Mouse (Mus musculus): ENCODE data around the gene Ankrd65. TPM values are rescaled to one million over a fixed set of nuclear protein-coding genes. Genes with fewer than 3 reads are reported as not detected.

Ankrd65 gene
- polyA plus RNA-seq, 1 experiment = not detected

DNA sequence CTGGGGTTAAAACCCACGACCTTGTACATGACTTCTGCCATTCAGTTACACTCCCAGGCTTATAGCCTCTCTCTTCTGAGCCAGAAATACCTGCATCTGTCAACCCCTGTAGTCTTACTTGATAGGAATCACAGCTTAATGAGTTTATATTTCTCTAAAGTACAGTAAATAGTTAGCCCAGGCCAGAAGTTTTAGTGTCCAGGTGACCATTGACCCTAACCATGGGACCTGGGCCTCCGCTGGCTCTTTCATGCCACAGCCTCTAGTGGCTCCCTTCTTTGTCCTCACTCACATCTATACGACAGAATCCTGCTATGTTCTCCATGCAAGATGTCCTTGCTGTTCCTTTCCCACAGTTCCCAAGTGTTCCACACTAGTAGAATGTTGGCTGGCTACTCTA is 17.6 kb downstream of the Ankrd65 start:
- no peak for DNase-seq (ENCODE audit: extremely low spot score in 1 of 2, low spot score in 1 of 2)

DNA sequence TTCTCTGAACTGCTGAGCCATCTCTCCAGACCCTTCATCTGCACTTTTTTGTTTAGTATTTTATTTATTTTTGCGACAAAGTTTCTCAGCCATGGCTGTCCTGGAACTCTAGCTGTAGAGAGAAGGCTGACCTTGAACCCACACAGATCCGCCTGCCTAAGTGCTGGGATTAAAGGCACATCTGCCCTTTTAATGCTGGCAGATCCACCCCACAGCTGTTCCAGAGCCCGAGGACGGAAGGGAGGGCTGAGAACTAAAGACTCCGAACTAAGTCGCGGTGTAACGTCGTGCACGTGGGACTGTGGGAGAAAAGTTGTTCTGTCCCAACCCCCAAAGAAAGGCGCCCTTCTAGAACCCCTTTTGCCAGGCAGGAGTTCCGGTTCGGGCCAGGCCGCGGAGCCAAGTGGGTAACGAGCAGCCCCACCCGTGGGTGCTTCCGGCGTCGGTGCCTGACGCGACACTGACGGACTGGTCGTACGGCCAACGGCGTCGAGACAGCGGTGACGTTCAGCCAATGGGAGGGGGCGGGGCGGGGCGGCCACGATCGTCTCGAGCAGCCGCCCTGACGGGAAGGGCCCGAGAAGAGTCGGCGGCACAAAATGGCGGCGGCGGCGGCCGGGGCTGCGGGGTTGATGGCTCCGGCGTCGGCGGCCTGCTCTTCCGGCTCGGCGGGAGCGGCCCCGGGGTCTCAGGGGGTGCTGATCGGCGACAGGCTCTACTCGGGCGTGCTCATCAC is 21.9 kb downstream of the Ankrd65 start, which contains the start of gene Ccnl2:
Ccnl2 (plus strand) TSS at position 561 of the 736 bp plus-strand sequence.
- DNase-seq (ENCODE audit: extremely low spot score in 1 of 2, low spot score in 1 of 2) = peak; percentile 82 to 93

DNA sequence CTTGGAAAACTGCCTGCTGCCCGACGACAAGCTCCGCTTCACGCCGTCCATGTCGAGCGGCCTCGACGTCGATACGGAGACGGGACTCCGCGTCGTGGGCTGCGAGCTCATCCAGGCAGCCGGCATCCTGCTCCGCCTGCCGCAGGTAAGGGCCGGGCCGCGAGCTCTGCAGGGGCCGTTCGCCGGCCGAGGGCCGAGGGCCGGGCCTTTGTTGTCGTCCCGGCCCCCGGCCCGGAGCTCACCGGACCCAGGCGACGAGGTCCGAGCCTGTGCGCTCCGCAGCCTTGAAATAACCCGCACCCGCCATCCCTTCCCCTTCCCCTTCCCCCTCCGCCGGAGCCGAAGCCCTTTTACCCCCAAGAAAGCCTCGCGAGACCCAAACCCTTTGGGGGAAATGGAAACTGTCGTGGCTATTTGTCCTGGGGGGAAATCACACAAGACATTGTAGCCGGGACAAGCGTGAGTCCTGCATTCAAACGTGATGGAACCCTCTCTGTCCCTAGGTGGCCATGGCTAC is 22.5 kb downstream of the Ankrd65 start:
- DNase-seq (ENCODE audit: extremely low spot score in 1 of 2, low spot score in 1 of 2) = no peak

DNA sequence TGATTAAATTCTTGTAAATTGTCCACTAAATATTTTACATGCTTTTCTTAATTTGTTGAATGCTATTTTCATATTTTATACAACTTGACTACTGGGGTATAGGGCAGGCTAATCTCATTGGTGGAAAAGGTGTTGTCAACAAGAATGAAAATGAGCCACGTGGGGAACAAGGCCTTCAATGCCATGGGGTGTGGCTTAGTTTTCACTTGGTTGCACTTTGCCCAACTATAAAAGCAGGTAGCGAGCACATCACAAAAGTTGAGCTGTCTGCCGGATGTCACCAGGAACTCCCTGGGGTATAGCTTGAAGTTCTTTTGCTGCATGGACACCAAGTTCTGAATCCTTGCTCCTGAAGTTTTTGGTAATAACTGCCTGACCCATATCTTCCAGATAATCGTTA is 27.3 kb downstream of the Ankrd65 start:
- no peak for DNase-seq (ENCODE audit: extremely low spot score in 1 of 2, low spot score in 1 of 2)

DNA sequence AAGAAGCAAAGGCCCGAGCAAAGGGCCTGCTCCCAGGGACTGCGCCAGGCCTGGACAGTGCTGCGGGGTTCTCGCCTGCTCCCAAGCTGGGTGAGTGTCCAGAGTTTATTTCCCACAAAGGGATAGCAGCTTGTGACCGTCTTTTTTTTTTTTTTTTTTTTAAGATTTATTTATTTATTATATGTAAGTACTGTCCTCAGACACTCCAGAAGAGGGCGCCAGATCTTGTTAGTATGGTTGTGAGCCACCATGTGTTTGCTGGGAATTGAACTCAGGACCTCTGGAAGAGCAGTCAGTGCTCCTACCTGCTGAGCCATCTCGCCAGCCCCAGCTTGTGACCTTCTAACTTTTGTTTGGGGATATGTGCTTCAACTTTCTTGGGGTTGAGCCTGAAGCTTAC is 30.8 kb downstream of the Ankrd65 start:
- no peak for DNase-seq (ENCODE audit: extremely low spot score in 1 of 2, low spot score in 1 of 2)

DNA sequence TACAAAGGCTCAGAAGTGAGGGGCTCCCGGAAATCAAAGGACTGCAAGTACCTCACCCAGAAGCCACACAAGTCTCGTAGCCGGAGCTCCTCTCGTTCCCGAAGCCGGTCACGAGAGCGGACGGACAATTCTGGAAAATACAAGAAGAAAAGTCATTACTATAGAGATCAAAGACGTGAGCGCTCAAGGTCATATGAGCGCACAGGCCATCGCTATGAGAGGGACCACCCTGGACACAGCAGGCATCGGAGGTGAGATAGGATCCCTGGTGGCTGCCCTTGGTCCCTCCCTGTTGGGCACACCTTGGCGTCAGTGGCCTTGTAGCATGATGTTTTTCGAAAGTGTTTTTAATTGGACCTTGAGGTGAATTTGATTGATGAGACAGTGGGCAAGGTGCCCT is 33.2 kb downstream of the Ankrd65 start:
- no peak for DNase-seq (ENCODE audit: extremely low spot score in 1 of 2, low spot score in 1 of 2)

DNA sequence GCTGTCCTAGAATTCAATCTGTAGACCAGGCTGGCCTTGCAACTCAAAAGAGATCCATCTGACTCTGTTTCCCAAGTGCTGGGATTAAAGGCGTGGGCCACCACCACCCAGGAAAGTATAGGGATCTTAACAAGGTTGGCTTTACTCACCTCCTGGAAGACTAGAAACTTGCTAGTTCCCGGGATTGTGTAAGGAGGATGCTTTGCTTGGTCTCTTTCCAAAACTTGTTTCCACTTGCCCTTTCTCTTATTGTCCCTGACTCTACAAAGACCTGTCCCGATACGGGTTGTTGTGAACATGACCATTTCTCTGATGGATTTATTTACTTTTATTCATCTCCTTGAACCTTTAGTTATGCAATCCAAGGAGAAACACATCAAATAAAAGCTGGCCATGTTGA is 39.6 kb downstream of the Ankrd65 start:
- no peak for DNase-seq (ENCODE audit: extremely low spot score in 1 of 2, low spot score in 1 of 2)

DNA sequence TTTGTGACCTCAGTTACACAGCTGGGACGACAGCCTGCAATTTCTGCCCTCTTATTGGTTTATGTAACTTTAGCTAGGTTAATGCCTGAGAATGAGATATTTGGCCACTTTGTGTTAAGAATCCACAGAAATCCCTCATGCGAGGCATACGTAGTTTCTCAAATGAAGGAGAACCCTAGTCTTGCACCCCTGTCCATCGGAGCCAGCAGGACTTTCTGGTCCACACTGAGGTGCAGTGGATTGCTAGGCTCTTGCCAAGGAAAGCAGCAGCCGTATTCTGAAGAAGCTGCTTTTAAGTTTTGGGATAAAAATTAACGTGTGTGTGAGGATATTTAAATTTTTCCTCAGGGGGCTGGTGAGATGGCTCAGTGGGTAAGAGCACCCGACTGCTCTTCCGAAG is 40.4 kb downstream of the Ankrd65 start:
- DNase-seq (ENCODE audit: extremely low spot score in 1 of 2, low spot score in 1 of 2) = no peak

DNA sequence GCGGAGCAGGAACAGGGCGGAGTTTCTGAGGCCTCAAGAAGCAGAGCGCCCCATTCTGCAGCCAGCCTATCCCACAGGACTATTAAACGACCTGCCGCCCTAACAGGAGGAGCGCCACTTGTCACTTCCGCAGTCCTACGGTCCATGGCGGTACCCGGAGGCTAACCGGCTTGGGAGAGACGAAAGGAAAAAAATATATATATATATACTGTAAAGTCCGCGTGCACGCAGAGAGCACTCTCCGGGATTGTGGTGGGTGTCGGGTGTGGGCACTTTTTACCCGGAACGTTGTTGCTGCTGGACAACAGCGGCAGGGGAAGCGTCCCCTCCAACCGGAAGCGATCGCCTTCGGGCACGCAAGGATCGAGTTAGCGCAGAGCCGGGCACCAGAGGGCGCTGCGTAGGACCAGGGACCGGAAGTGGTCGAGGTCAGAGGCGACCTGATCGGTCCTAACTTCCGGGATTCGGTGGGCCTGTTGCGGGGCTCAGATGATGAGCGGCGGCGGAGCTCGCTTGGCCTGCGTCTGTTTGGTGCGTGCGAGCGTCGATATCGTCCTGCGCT is 41.0 kb downstream of the Ankrd65 start, which contains the start of gene Aurkaip1:
Aurkaip1 (plus strand) TSS at position 68 of the 562 bp plus-strand sequence.
- DNase-seq (ENCODE audit: extremely low spot score in 1 of 2, low spot score in 1 of 2) = peak; percentile 89 to 97

DNA sequence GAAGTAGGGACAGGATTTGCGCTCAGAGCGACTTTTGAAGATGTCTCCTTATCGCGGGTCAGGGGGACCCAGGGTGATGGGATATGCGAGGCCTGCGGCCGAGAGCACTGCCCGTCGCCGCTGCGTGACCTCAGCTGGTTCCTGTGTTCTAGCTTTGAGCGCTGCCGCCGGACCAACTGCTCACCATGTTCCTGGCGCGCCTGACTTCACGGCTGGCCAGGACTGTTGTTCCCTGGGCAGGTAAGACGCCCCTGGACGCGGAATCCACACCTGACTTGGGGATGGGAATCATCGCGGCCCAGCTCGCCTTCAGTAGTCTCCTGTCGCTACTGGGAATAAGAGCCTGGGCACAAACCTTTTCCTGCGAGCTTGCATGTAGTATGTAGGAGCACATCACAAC is 41.6 kb downstream of the Ankrd65 start:
- no peak for DNase-seq (ENCODE audit: extremely low spot score in 1 of 2, low spot score in 1 of 2)

DNA sequence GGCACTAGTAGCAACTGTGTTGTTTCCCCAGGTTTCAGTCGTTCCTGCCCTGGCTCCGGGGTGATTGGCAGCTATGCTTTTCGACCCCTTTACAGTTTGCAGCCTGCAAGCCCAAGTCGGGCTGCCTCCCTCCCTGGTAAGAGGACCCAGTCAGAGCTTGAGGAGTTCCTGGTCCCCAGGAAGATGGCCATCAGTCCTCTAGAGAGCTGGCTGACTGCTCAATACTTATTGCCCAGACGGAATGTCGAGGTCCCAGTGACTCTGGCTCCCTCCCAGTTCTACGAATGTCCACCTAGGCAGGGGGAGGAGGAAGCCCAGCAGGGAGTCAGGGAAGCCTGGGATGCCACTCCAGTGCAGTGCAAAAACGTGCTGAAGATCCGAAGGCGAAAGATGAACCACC is 42.1 kb downstream of the Ankrd65 start:
- DNase-seq (ENCODE audit: extremely low spot score in 1 of 2, low spot score in 1 of 2) = no peak

DNA sequence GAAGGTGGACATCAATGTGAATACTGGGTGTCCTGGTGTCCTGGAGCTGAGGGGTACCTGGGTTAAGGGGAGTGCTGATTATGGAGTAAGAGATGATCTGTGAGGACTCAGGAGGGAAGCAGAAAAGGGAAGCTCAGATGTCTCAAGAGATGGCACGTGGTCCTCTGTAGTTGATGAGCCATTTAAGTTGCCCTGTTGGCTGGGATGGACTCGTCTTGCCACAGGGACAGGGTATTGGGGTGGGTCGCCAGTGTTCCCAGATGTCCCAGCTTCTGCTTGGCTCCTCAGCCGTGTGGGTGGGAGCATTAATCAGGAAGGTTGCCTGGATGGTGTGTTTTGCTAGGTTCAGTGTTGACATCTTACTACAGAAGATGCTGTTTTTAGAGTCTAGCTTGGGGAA is 43.0 kb downstream of the Ankrd65 start:
- DNase-seq (ENCODE audit: extremely low spot score in 1 of 2, low spot score in 1 of 2) = no peak

DNA sequence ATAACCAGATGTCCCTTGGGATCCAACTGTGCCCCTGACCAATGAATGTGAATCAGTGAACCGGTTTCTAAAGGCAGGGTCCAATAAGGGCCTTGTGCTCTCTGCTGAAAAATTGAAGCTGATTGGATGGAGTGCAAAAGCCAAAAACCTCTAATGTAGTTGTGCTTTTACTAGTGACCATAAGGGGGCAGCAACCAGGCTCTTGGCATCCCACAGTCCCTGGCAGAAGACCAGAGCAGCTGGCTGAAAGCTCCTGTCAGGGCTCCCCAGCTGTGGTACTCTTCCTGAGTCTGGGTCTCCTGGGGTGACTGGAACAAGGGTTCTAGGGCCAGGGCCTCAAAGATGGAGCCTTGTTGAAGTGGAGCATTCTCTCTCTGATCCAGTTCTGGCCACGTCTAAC is 43.6 kb downstream of the Ankrd65 start:
- DNase-seq (ENCODE audit: extremely low spot score in 1 of 2, low spot score in 1 of 2) = peak; percentile 58 to 89

DNA sequence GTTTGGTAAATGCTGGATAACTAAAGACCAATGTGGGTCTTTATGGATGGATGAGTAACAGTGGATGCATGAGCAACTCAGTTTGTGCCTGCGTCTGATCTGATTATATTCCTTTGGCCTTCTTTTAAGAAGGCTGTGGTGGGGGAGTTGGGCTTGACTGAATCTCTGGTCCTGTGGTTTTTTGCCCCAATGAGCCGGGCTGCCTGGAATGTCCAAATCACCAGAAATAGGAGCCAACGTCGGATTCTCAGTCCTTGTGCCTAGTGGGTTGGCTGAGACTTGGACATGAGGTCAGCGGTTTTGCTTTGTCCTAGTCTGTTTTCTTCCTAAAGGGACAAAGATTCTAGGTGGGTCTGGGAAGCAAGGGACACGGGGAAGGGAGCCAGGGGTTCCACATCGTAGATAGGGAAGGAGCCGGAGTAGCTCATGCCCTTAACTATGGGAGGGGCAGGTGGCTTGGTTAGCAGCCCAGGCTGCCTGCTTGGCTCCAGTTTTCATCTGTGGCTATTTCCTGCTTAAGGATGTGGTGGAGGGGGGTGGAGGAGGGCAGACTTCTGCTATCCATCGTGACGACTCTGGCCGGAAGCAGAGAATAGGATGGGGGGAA is 47.3 kb downstream of the Ankrd65 start:
- DNase-seq (ENCODE audit: extremely low spot score in 1 of 2, low spot score in 1 of 2) = no peak

DNA sequence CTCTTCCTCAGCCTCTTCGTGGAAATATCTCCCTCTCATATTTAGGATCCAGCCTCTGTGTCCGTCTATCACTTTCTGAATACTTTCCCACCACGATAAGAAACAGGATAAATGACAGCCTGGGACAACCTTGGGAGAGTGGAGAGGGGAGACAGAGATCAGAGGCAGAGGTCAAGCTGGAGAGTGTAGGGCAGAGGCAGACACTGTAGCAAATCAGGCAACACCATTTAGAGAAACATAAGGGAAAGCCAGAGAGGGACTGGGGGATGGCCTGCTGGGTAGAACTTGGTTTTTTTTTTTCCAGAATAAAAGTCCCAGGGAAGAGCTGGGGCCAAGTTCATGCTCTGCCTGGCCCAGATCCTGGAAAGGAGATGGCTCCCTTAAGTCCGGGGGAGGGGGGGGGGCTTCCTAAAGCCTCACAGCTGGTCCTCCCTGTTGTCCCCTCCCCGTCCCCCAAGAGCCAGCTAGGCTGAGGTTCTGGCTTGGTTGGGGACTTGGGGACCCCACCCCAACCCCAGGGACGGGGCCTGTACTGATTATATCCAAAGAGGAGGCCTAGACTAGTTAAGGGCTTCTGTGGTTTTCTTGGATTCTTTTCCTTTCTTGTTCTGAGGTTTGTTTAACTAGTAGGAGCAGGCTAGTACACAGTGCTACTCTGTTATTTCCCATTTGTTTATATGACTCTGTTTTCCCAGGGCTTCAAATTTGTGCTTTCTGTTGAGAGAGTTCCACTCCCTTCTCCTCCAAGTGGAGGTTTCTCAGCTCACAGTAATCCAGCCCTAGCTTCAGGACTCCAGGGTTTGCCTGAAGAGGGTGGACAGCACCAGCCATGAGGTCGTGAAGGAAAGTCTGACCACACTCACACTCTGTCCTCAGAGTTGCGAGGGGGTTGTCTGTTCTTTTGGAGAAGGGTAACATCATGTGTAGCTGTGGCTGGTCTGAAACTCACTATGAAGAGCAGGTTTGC is 48.2 kb downstream of the Ankrd65 start:
- DNase-seq (ENCODE audit: extremely low spot score in 1 of 2, low spot score in 1 of 2) = no peak

DNA sequence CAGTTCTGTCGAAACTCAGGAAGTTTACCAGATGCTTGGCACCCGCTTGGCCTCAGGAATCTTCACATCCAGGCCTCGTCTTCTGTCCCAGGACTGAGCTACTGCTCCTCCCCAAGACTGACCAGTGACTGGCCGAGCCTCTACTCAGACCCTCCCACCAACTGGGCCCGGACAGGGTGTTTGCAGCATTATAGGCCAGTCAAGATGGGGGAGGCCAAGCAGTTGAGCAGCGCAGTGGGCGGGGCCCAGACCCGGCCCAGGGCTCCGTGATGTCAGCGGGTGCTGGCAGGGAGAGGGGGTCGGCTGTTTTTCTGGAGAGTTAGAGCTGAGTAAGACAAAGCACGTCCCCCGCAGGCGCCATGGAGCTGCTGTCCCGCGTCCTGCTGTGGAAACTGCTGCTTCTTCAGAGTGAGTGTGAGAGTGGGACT is 49.3 kb downstream of the Ankrd65 start, which contains the start of gene Mxra8:
Mxra8 (plus strand) TSS at position 198 of the 428 bp plus-strand sequence.
- DNase-seq (ENCODE audit: extremely low spot score in 1 of 2, low spot score in 1 of 2) = no peak

DNA sequence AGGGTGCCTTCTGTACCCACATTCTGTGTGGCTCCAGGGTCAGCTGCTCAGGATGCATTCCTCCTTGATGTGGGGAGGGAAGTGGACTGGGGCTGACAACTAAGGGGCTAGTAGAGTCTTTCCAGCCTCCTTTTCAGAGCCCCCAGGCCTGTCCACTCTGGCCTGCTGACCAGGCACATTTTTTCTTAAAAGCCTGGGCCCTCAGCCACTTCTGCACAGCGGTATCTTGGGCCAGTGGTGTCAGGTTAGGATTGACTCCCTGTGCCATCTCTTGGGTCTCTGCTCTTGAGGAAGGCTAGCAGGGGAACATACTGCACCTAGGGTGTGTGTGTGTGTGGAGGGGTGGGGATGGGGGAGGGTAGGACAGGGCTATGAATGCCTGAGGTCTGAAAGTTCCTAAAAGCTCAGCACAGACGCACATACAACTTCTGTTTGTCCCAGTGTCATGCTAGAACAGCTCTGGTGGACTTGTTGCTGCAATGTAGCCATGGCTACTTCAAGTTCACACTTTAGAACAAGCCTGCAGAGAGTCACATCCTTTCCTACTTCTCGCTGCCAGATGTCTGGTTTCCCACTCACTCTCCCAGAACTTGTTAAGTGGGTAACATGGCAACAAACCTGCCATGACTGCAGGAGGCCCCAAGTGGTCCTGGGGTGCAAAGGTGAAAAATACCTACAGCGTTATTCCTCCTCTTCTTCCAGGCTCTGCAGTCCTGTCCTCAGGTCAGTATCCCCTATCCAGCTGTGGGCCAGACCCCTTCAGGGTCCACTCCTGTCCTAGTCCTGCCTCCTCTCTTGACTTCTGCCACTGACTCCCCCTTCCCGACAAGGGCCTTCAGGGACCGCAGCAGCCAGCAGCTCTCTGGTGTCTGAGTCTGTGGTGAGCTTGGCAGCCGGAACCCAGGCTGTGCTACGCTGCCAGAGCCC is 50.1 kb downstream of the Ankrd65 start:
- no peak for DNase-seq (ENCODE audit: extremely low spot score in 1 of 2, low spot score in 1 of 2)

DNA sequence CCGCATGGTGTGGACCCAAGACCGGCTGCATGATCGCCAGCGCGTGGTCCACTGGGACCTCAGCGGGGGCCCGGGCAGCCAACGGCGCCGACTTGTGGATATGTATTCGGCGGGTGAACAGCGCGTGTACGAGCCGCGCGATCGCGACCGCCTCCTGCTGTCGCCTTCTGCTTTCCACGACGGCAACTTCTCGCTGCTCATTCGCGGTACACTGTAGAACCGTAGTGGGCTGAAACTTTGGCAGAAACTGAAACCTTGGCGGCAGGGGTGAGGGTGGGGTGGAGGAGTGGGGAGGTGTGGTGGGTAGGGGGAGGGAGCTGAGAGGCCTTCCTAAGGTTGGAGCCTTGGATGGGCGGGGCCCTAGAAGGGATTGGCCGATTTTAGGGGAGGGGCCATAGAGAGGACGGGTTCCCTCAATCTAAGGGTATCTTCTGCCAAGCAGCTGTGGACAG is 50.8 kb downstream of the Ankrd65 start:
- DNase-seq (ENCODE audit: extremely low spot score in 1 of 2, low spot score in 1 of 2) = no peak

DNA sequence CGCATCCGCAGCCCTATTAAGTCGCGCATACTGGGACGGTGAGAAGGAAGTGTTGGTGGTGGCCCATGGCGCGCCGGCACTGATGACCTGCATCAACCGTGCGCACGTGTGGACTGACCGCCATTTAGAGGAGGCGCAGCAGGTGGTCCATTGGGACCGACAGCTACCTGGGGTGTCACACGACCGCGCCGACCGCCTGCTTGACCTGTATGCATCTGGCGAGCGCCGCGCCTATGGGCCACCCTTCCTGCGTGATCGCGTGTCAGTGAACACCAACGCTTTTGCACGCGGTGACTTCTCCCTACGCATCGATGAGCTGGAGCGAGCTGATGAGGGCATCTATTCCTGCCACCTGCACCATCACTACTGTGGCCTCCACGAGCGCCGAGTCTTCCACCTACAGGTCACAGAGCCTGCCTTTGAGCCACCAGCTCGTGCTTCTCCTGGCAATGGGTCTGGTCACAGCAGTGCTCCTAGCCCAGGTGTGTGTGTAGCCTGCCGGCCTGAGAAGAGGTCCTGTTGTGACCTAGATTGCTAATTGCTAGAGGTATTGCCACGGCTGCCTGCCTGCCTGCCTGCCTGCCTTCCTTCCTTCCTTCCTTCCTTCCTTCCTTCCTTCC is 51.5 kb downstream of the Ankrd65 start:
- DNase-seq (ENCODE audit: extremely low spot score in 1 of 2, low spot score in 1 of 2) = no peak
